Mouse (Mus musculus): ENCODE measurements around the gene Tmem129. TPM values are rescaled to one million over a fixed set of nuclear protein-coding genes. Genes with fewer than 3 reads are reported as not detected.
A peak's percentile ranks its signal among the peaks of the same experiment; 100 is the strongest.

Tmem129 gene
- polyA plus RNA-seq, 1 experiment from 2014 or later, result 32.5 TPM

GRCm38 (mm10) chr5:33655251-33655840, 2.9 kb downstream of the Tmem129 start:
- H3K4me1 ChIP-seq (ENCODE audit: control insufficient read depth, insufficient read depth, low read depth, low read length), result peaks cover 36% of the 10 kb centered on the region
- 0 out of 2 replicates have a peak, but pooled peaks cover 4% of the 10 kb centered on the region for H3K36me3 ChIP-seq (ENCODE audit: control insufficient read depth, insufficient read depth, low read length)
- no peaks in the 10 kb centered on the region for H3K27me3 ChIP-seq (replicated peaks; ENCODE audit: control insufficient read depth, insufficient read depth, low read length)
- no peak overlapping the region for H3K4me3 ChIP-seq (ENCODE audit: low read length)
- H3K27ac ChIP-seq (ENCODE audit: low read depth, low read length), result no peak overlapping the region
- H3K4me2 ChIP-seq (ENCODE audit: low read length), result no peak overlapping the region
- ATAC-seq, result no peak
- H3K9ac ChIP-seq (ENCODE audit: low read depth, low read length), result no peak overlapping the region
- 95% methylated on average over 10 of the region's 10 CpGs for WGBS
- no peaks in the 10 kb centered on the region for H3K9me3 ChIP-seq (ENCODE audit: control insufficient read depth, low read length)

- Histone ChIP-seq H3K27ac (ENCODE audit: low read depth, low read length) (no peak overlapping the region), H3K9ac (ENCODE audit: low read depth, low read length) (no peak overlapping the region), H3K9me3 (ENCODE audit: control insufficient read depth, low read length) (no peaks in the 10 kb centered on the region), H3K36me3 (ENCODE audit: control insufficient read depth, insufficient read depth, low read length) (0 out of 2 replicates have a peak, but pooled peaks cover 5% of the 10 kb centered on the region), H3K4me3 (ENCODE audit: low read length) (no peak overlapping the region), H3K27me3 (replicated peaks; ENCODE audit: control insufficient read depth, insufficient read depth, low read length) (no peaks in the 10 kb centered on the region), H3K4me2 (ENCODE audit: low read length) (no peak overlapping the region), H3K4me1 (ENCODE audit: control insufficient read depth, insufficient read depth, low read depth, low read length) (peaks cover 41% of the 10 kb centered on the region)
- ATAC-seq, result no peak
- WGBS, result 96% methylated on average over 13 of the region's 13 CpGs
These were observed 3.8 kb downstream of the Tmem129 start for GRCm38 (mm10) chr5:33654424-33654823.

- Histone ChIP-seq H3K9ac (ENCODE audit: low read depth, low read length) (peak overlapping the region; percentile 61), H3K36me3 (ENCODE audit: control insufficient read depth, insufficient read depth, low read length) (0 out of 2 replicates have a peak, but pooled peaks cover 8% of the 10 kb centered on the region), H3K4me3 (ENCODE audit: low read length) (peak overlapping the region; percentile 93), H3K27me3 (replicated peaks; ENCODE audit: control insufficient read depth, insufficient read depth, low read length) (no peaks in the 10 kb centered on the region), H3K27ac (ENCODE audit: low read depth, low read length) (peak overlapping the region; percentile 99), H3K9me3 (ENCODE audit: control insufficient read depth, low read length) (no peaks in the 10 kb centered on the region), H3K4me1 (ENCODE audit: control insufficient read depth, insufficient read depth, low read depth, low read length) (peaks cover 35% of the 10 kb centered on the region), H3K4me2 (ENCODE audit: low read length) (peak overlapping the region; percentile 76)
- ATAC-seq, result no peak
- WGBS, result under 1% methylated on average over 9 of the region's 9 CpGs
These were observed 5.4 kb downstream of the Tmem129 start for GRCm38 (mm10) chr5:33652783-33653173.

GRCm38 (mm10) chr5:33651921-33652782, 6.1 kb downstream of the Tmem129 start, which contains the start of gene Slbp:
Slbp (minus strand) TSS chr5:33652574.
- WGBS, result under 1% methylated on average over 81 of the region's 82 CpGs
- peak; percentile 97 for ATAC-seq
- peak within 1 kb of the TSS; percentile 88 for H3K9ac ChIP-seq (ENCODE audit: low read depth, low read length)
- H3K4me3 ChIP-seq (ENCODE audit: low read length), result peak within 1 kb of the TSS; percentile 93
- peaks cover 34% of the 10 kb centered on the region for H3K4me1 ChIP-seq (ENCODE audit: control insufficient read depth, insufficient read depth, low read depth, low read length)
- no peaks in the 10 kb centered on the region for H3K27me3 ChIP-seq (replicated peaks; ENCODE audit: control insufficient read depth, insufficient read depth, low read length)
- H3K27ac ChIP-seq (ENCODE audit: low read depth, low read length), result peak within 1 kb of the TSS; percentile 99
- H3K9me3 ChIP-seq (ENCODE audit: control insufficient read depth, low read length), result no peaks in the 10 kb centered on the region
- H3K4me2 ChIP-seq (ENCODE audit: low read length), result peak within 1 kb of the TSS; percentile 76
- H3K36me3 ChIP-seq (ENCODE audit: control insufficient read depth, insufficient read depth, low read length), result 0 out of 2 replicates have a peak, but pooled peaks cover 8% of the 10 kb centered on the region

GRCm38 (mm10) chr5:33651541-33651920, 6.7 kb downstream of the Tmem129 start:
- Histone ChIP-seq H3K4me2 (ENCODE audit: low read length) (peak overlapping the region; percentile 76), H3K27me3 (replicated peaks; ENCODE audit: control insufficient read depth, insufficient read depth, low read length) (no peaks in the 10 kb centered on the region), H3K9ac (ENCODE audit: low read depth, low read length) (peak overlapping the region; percentile 88), H3K27ac (ENCODE audit: low read depth, low read length) (peak overlapping the region; percentile 99), H3K9me3 (ENCODE audit: control insufficient read depth, low read length) (no peaks in the 10 kb centered on the region), H3K4me3 (ENCODE audit: low read length) (peak overlapping the region; percentile 93), H3K4me1 (ENCODE audit: control insufficient read depth, insufficient read depth, low read depth, low read length) (peaks cover 28% of the 10 kb centered on the region), H3K36me3 (ENCODE audit: control insufficient read depth, insufficient read depth, low read length) (peaks cover 8% of the 10 kb centered on the region; the same call in 1 of the 2 replicates)
- ATAC-seq, result 0 out of 2 replicates have a peak, but pooled peaks have one; percentile 0
- 0% methylated on average over 11 of the region's 11 CpGs for WGBS

GRCm38 (mm10) chr5:33651017-33651416, 7.2 kb downstream of the Tmem129 start:
- Histone ChIP-seq H3K27me3 (replicated peaks; ENCODE audit: control insufficient read depth, insufficient read depth, low read length) (no peaks in the 10 kb centered on the region), H3K36me3 (ENCODE audit: control insufficient read depth, insufficient read depth, low read length) (peaks cover 8% of the 10 kb centered on the region; the same call in 1 of the 2 replicates), H3K4me1 (ENCODE audit: control insufficient read depth, insufficient read depth, low read depth, low read length) (peaks cover 23% of the 10 kb centered on the region), H3K9ac (ENCODE audit: low read depth, low read length) (peak overlapping the region; percentile 88), H3K9me3 (ENCODE audit: control insufficient read depth, low read length) (no peaks in the 10 kb centered on the region), H3K4me3 (ENCODE audit: low read length) (peak overlapping the region; percentile 93), H3K4me2 (ENCODE audit: low read length) (peak overlapping the region; percentile 76), H3K27ac (ENCODE audit: low read depth, low read length) (no peak overlapping the region)
- ATAC-seq, result no peak
- WGBS, result 15% methylated on average over 2 of the region's 2 CpGs

- Histone ChIP-seq H3K36me3 (ENCODE audit: control insufficient read depth, insufficient read depth, low read length) (peaks cover 28% of the 10 kb centered on the region), H3K9me3 (ENCODE audit: control insufficient read depth, low read length) (no peaks in the 10 kb centered on the region), H3K27me3 (replicated peaks; ENCODE audit: control insufficient read depth, insufficient read depth, low read length) (no peaks in the 10 kb centered on the region), H3K4me2 (ENCODE audit: low read length) (no peak overlapping the region), H3K27ac (ENCODE audit: low read depth, low read length) (no peak overlapping the region), H3K4me3 (ENCODE audit: low read length) (no peak overlapping the region), H3K9ac (ENCODE audit: low read depth, low read length) (no peak overlapping the region), H3K4me1 (ENCODE audit: control insufficient read depth, insufficient read depth, low read depth, low read length) (no peaks in the 10 kb centered on the region)
- ATAC-seq, result no peak
- WGBS, result 41% methylated on average over 3 of the region's 3 CpGs
These were observed 17.6 kb downstream of the Tmem129 start for GRCm38 (mm10) chr5:33640652-33641051.

GRCm38 (mm10) chr5:33638826-33639225, 19.4 kb downstream of the Tmem129 start:
- Histone ChIP-seq H3K27me3 (replicated peaks; ENCODE audit: control insufficient read depth, insufficient read depth, low read length) (no peaks in the 10 kb centered on the region), H3K9ac (ENCODE audit: low read depth, low read length) (no peak overlapping the region), H3K9me3 (ENCODE audit: control insufficient read depth, low read length) (no peaks in the 10 kb centered on the region), H3K36me3 (ENCODE audit: control insufficient read depth, insufficient read depth, low read length) (peaks cover 20% of the 10 kb centered on the region), H3K4me3 (ENCODE audit: low read length) (no peak overlapping the region), H3K4me2 (ENCODE audit: low read length) (no peak overlapping the region), H3K4me1 (ENCODE audit: control insufficient read depth, insufficient read depth, low read depth, low read length) (no peaks in the 10 kb centered on the region), H3K27ac (ENCODE audit: low read depth, low read length) (no peak overlapping the region)
- 86% methylated on average over 4 of the region's 4 CpGs for WGBS
- no peak for ATAC-seq

Data from hindbrain, embryonic 16.5 days (tissue).